9 mouse cellular contexts compared by ENCODE assay signal in the genomic region with DNA sequence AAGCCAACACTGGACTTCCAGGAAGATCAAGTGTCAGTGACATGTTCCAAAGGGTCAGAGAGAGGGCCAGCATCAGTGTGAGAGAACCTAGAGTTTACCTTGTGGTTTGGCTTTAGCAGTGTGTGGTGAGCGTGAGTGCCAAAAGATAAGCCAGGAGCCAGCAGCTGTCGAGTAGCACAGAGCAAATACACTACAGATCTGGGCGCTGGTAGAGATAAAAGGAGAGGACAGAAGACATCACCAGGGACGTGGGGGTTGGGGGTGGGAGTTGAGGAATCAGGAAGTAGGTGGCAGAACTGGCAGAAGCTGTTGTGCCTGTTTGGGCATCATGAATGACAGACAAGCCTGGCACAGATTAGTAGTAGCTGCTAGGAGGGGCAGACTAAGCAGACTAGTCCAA. TPM values are rescaled to one million over a fixed set of nuclear protein-coding genes. Genes with fewer than 3 reads are reported as not detected.
DNase-seq lines count a peak whose midpoint lies in the region; ATAC-seq lines count a peak whose summit lies in the region.
"Had no signal": no experiment of that assay in that cellular context is flagged by ENCODE, and none has a peak within 500 bp of the region (broad histone marks: within the 10 kb centered on the region; RNA-seq: fewer than 3 reads in every experiment).

No protein-coding gene starts in this region.

- no peak overlapping the region for H3K9ac ChIP-seq in liver, embryonic 13.5 days
- H3K9ac ChIP-seq in stomach, embryonic 15.5 days = no peak overlapping the region

- H3K27me3 ChIP-seq in liver, embryonic 13.5 days = no peaks in the 10 kb centered on the region
- H3K27me3 ChIP-seq in stomach, embryonic 15.5 days (replicated peaks) = no peaks in the 10 kb centered on the region
- no peaks in the 10 kb centered on the region for H3K27me3 ChIP-seq in limb, embryonic 10.5 days (ENCODE audit: low read depth, poor library complexity, severe bottlenecking)

- H3K27ac ChIP-seq in liver, embryonic 13.5 days = no peak overlapping the region
- peak overlapping the region; percentile 31; the same call in 1 of the 2 replicates for H3K27ac ChIP-seq in stomach, embryonic 15.5 days
- no peak overlapping the region for H3K27ac ChIP-seq in limb, embryonic 10.5 days
- H3K27ac ChIP-seq: macrophage had no signal

- peak; percentile 90 for ATAC-seq in liver, embryonic 13.5 days (ENCODE audit: low read depth)
- peak; percentile 77 for ATAC-seq in stomach, embryonic 15.5 days (ENCODE audit: insufficient read depth, low FRiP score, low read depth)

- no peak overlapping the region for H3K4me2 ChIP-seq in liver, embryonic 13.5 days
- no peak overlapping the region for H3K4me2 ChIP-seq in stomach, embryonic 15.5 days

- WGBS in liver, embryonic 13.5 days (ENCODE audit: insufficient replicate concordance) = 0% methylated on average over 4 of the region's 4 CpGs
- 44% methylated on average over 4 of the region's 4 CpGs for WGBS in stomach, embryonic 15.5 days
- 66% methylated on average over 4 of the region's 4 CpGs for WGBS in limb, embryonic 10.5 days

- H3K4me1 ChIP-seq in liver, embryonic 13.5 days (replicated peaks) = peaks cover 15% of the 10 kb centered on the region
- H3K4me1 ChIP-seq in stomach, embryonic 15.5 days = peaks cover 23% of the 10 kb centered on the region
- H3K4me1 ChIP-seq in limb, embryonic 10.5 days = peaks cover 10% of the 10 kb centered on the region; the same call in 1 of the 2 replicates

- DNase-seq in ovary, postnatal 36 days (ENCODE audit: low spot score) = peak; percentile 30
- no peak for DNase-seq in ovary, postnatal 14 days (ENCODE audit: low spot score)
- peak; percentile 67 for DNase-seq in heart, adult 8-10 months (ENCODE audit: low spot score)
- peak; percentile 25 for DNase-seq in liver, embryonic 13.5 days
- no peak for DNase-seq in limb, embryonic 10.5 days (ENCODE audit: low spot score)
- no peak for DNase-seq in cerebellum, adult 9-11 months
- DNase-seq in adrenal gland, adult 2 months = no peak

- H3K36me3 ChIP-seq in liver, embryonic 13.5 days = no peaks in the 10 kb centered on the region
- no peaks in the 10 kb centered on the region for H3K36me3 ChIP-seq in stomach, embryonic 15.5 days
- H3K36me3 ChIP-seq in limb, embryonic 10.5 days = no peaks in the 10 kb centered on the region

- no peaks in the 10 kb centered on the region for H3K9me3 ChIP-seq in liver, embryonic 13.5 days (replicated peaks)
- H3K9me3 ChIP-seq in stomach, embryonic 15.5 days = no peaks in the 10 kb centered on the region
- no peaks in the 10 kb centered on the region for H3K9me3 ChIP-seq in limb, embryonic 10.5 days (replicated peaks)

- no peak overlapping the region for H3K4me3 ChIP-seq in liver, embryonic 13.5 days (replicated peaks)
- H3K4me3 ChIP-seq in stomach, embryonic 15.5 days (replicated peaks) = no peak overlapping the region
- no peak overlapping the region for H3K4me3 ChIP-seq in limb, embryonic 10.5 days

RNA-seq across cellular contexts. Expression of gene Herpud2, which starts 21.6 kb away (rescaled TPM):
- 10 to 100 TPM; 32.6 to 39.9 (median 36.0) TPM for total RNA-seq in heart, adult 8-10 months (2022)
- 13.5 and 15.9 TPM in 2 replicates for polyA plus RNA-seq in liver, embryonic 13.5 days (2015; fragmentation: Nextera tagmentation; extraction: Ambion mirVana)
- polyA plus RNA-seq in stomach, embryonic 15.5 days (2015; fragmentation: Nextera tagmentation; extraction: Ambion mirVana) = 31.0 and 33.3 TPM in 2 replicates
- 21.0 and 26.0 TPM in 2 replicates for polyA plus RNA-seq in limb, embryonic 10.5 days (2016; fragmentation: Nextera tagmentation; extraction: Ambion mirVana)
- total RNA-seq in adrenal gland, adult 2 months (2021) = 10 to 100 TPM; 46.3 to 51.0 TPM
- 98.1 and 98.8 TPM in 2 replicates for polyA plus RNA-seq in adrenal gland, adult 2 months (2012; rRNA removed)

Comparison
In these comparisons a context has a peak if more than half of its experiments do, and no peak if none do; other contexts are left out.
1. DNase-seq: peak in ovary, postnatal 36 days (single experiment), heart, adult 8-10 months (single experiment) and liver, embryonic 13.5 days (single experiment); none in ovary, postnatal 14 days (single experiment), limb, embryonic 10.5 days (single experiment), cerebellum, adult 9-11 months (single experiment) and adrenal gland, adult 2 months (single experiment).